Mouse (Mus musculus): ENCODE measurements at regions not wholly inside any gene's neighbourhood (a gene's known extent, or its start where the extent isn't known, plus 50 kb on each side); places are given as distances from the start of the nearest gene placed in this dataset.

GRCm38 (mm10) chr15:88325108-88325507, 275.0 kb upstream of the Zdhhc25 start:
- no peak for ATAC-seq (replicated peaks)
- Histone ChIP-seq H3K27me3 (no peaks in the 10 kb centered on the region; the same call in 1 of the 2 replicates), H3K9ac (replicated peaks) (no peak overlapping the region), H3K4me1 (peaks cover 11% of the 10 kb centered on the region), H3K36me3 (no peaks in the 10 kb centered on the region), H3K4me2 (replicated peaks) (no peak overlapping the region), H3K4me3 (no peak overlapping the region), H3K9me3 (no peaks in the 10 kb centered on the region), H3K27ac (replicated peaks) (no peak overlapping the region)
- 63% methylated on average over 6 of the region's 6 CpGs for WGBS

GRCm38 (mm10) chr15:88353206-88353605, 246.9 kb upstream of the Zdhhc25 start:
- WGBS = 96% methylated on average over 2 of the region's 2 CpGs
- no peaks in the 10 kb centered on the region for H3K27me3 ChIP-seq
- no peaks in the 10 kb centered on the region for H3K9me3 ChIP-seq
- H3K27ac ChIP-seq (replicated peaks) = no peak overlapping the region
- H3K36me3 ChIP-seq = no peaks in the 10 kb centered on the region
- no peak overlapping the region for H3K4me2 ChIP-seq (replicated peaks)
- no peak for ATAC-seq (replicated peaks)
- H3K9ac ChIP-seq (replicated peaks) = no peak overlapping the region
- no peaks in the 10 kb centered on the region for H3K4me1 ChIP-seq
- no peak overlapping the region for H3K4me3 ChIP-seq

GRCm38 (mm10) chr15:88360375-88361035, 239.6 kb upstream of the Zdhhc25 start:
- Histone ChIP-seq H3K4me1 (peaks cover 23% of the 10 kb centered on the region), H3K4me2 (replicated peaks) (no peak overlapping the region), H3K27ac (replicated peaks) (no peak overlapping the region; the same call in 1 of the 2 replicates), H3K9me3 (no peaks in the 10 kb centered on the region), H3K4me3 (no peak overlapping the region), H3K27me3 (no peaks in the 10 kb centered on the region), H3K9ac (replicated peaks) (no peak overlapping the region), H3K36me3 (no peaks in the 10 kb centered on the region)
- 14% methylated on average over 12 of the region's 12 CpGs for WGBS
- 0 out of 2 replicates have a peak, but pooled peaks have one; percentile 41 for ATAC-seq (replicated peaks)

GRCm38 (mm10) chr15:88361351-88361750, 238.8 kb upstream of the Zdhhc25 start:
- ATAC-seq (replicated peaks) = no peak
- Histone ChIP-seq H3K4me3 (no peak overlapping the region), H3K9ac (replicated peaks) (no peak overlapping the region), H3K4me1 (peaks cover 23% of the 10 kb centered on the region), H3K27ac (replicated peaks) (no peak overlapping the region), H3K27me3 (no peaks in the 10 kb centered on the region), H3K36me3 (no peaks in the 10 kb centered on the region), H3K4me2 (replicated peaks) (no peak overlapping the region), H3K9me3 (no peaks in the 10 kb centered on the region)
- 38% methylated on average over 5 of the region's 5 CpGs for WGBS

GRCm38 (mm10) chr15:88362966-88363365, 237.1 kb upstream of the Zdhhc25 start:
- no peak overlapping the region for H3K4me3 ChIP-seq
- no peaks in the 10 kb centered on the region for H3K36me3 ChIP-seq
- no peak overlapping the region for H3K4me2 ChIP-seq (replicated peaks)
- peaks cover 23% of the 10 kb centered on the region for H3K4me1 ChIP-seq
- H3K27ac ChIP-seq (replicated peaks) = no peak overlapping the region
- 83% methylated on average over 6 of the region's 6 CpGs for WGBS
- no peak overlapping the region for H3K9ac ChIP-seq (replicated peaks)
- ATAC-seq (replicated peaks) = no peak
- no peaks in the 10 kb centered on the region for H3K9me3 ChIP-seq
- no peaks in the 10 kb centered on the region for H3K27me3 ChIP-seq

GRCm38 (mm10) chr15:88370366-88370765, 229.7 kb upstream of the Zdhhc25 start:
- Histone ChIP-seq H3K27ac (replicated peaks) (no peak overlapping the region), H3K4me2 (replicated peaks) (no peak overlapping the region), H3K36me3 (no peaks in the 10 kb centered on the region), H3K9ac (replicated peaks) (no peak overlapping the region), H3K4me1 (peaks cover 7% of the 10 kb centered on the region; the same call in 1 of the 2 replicates), H3K27me3 (no peaks in the 10 kb centered on the region), H3K4me3 (no peak overlapping the region), H3K9me3 (no peaks in the 10 kb centered on the region)
- no peak for ATAC-seq (replicated peaks)
- 80% methylated on average over 5 of the region's 5 CpGs for WGBS

- no peak overlapping the region for H3K4me3 ChIP-seq
- WGBS = 41% methylated on average over 8 of the region's 8 CpGs
- H3K27ac ChIP-seq (replicated peaks) = no peak overlapping the region
- H3K9ac ChIP-seq (replicated peaks) = no peak overlapping the region
- H3K27me3 ChIP-seq = 0 out of 2 replicates have a peak, but pooled peaks cover 2% of the 10 kb centered on the region
- peaks cover 7% of the 10 kb centered on the region; the same call in 1 of the 2 replicates for H3K4me1 ChIP-seq
- no peak overlapping the region for H3K4me2 ChIP-seq (replicated peaks)
- H3K9me3 ChIP-seq = no peaks in the 10 kb centered on the region
- H3K36me3 ChIP-seq = no peaks in the 10 kb centered on the region
- ATAC-seq (replicated peaks) = no peak
These were observed 228.1 kb upstream of the Zdhhc25 start for GRCm38 (mm10) chr15:88372039-88372438.

GRCm38 (mm10) chr15:88373923-88374322, 226.2 kb upstream of the Zdhhc25 start:
- no peaks in the 10 kb centered on the region for H3K36me3 ChIP-seq
- H3K27ac ChIP-seq (replicated peaks) = no peak overlapping the region
- H3K4me1 ChIP-seq = peaks cover 9% of the 10 kb centered on the region
- H3K4me2 ChIP-seq (replicated peaks) = no peak overlapping the region
- 0 out of 2 replicates have a peak, but pooled peaks cover 2% of the 10 kb centered on the region for H3K27me3 ChIP-seq
- no peak overlapping the region for H3K4me3 ChIP-seq
- H3K9me3 ChIP-seq = no peaks in the 10 kb centered on the region
- H3K9ac ChIP-seq (replicated peaks) = no peak overlapping the region
- WGBS = 58% methylated on average over 6 of the region's 6 CpGs
- ATAC-seq (replicated peaks) = no peak

- peak; percentile 60 for ATAC-seq (replicated peaks)
- peaks cover 30% of the 10 kb centered on the region for H3K4me1 ChIP-seq
- H3K27me3 ChIP-seq = 0 out of 2 replicates have a peak, but pooled peaks cover 2% of the 10 kb centered on the region
- H3K4me3 ChIP-seq = no peak overlapping the region
- no peak overlapping the region for H3K9ac ChIP-seq (replicated peaks)
- H3K36me3 ChIP-seq = no peaks in the 10 kb centered on the region
- H3K4me2 ChIP-seq (replicated peaks) = no peak overlapping the region
- WGBS = 37% methylated on average over 7 of the region's 7 CpGs
- H3K9me3 ChIP-seq = no peaks in the 10 kb centered on the region
- H3K27ac ChIP-seq (replicated peaks) = peak overlapping the region; percentile 56
These were observed 220.8 kb upstream of the Zdhhc25 start for GRCm38 (mm10) chr15:88379342-88379741.

- ATAC-seq (replicated peaks) = peak; percentile 81
- Histone ChIP-seq H3K9ac (replicated peaks) (no peak overlapping the region), H3K9me3 (no peaks in the 10 kb centered on the region), H3K27ac (replicated peaks) (peak overlapping the region; percentile 56), H3K36me3 (no peaks in the 10 kb centered on the region), H3K4me2 (replicated peaks) (no peak overlapping the region), H3K4me3 (no peak overlapping the region), H3K27me3 (0 out of 2 replicates have a peak, but pooled peaks cover 2% of the 10 kb centered on the region), H3K4me1 (peaks cover 30% of the 10 kb centered on the region)
- WGBS = 3% methylated on average over 6 of the region's 6 CpGs
These were observed 220.0 kb upstream of the Zdhhc25 start for GRCm38 (mm10) chr15:88379951-88380623.

GRCm38 (mm10) chr15:88381419-88381818, 218.7 kb upstream of the Zdhhc25 start:
- H3K27ac ChIP-seq (replicated peaks) = no peak overlapping the region
- WGBS = 31% methylated on average over 10 of the region's 10 CpGs
- H3K36me3 ChIP-seq = no peaks in the 10 kb centered on the region
- H3K4me1 ChIP-seq = peaks cover 35% of the 10 kb centered on the region
- no peaks in the 10 kb centered on the region for H3K9me3 ChIP-seq
- no peak overlapping the region for H3K4me3 ChIP-seq
- H3K9ac ChIP-seq (replicated peaks) = no peak overlapping the region
- no peak overlapping the region for H3K4me2 ChIP-seq (replicated peaks)
- ATAC-seq (replicated peaks) = no peak
- 0 out of 2 replicates have a peak, but pooled peaks cover under 1% of the 10 kb centered on the region for H3K27me3 ChIP-seq

GRCm38 (mm10) chr15:88385943-88386342, 214.2 kb upstream of the Zdhhc25 start:
- H3K9me3 ChIP-seq = no peaks in the 10 kb centered on the region
- peaks cover 20% of the 10 kb centered on the region for H3K4me1 ChIP-seq

More at GRCm38 (mm10) chr15:88385943-88386342, 214.2 kb upstream of the Zdhhc25 start:
- H3K4me2 ChIP-seq (replicated peaks) = no peak overlapping the region
- no peaks in the 10 kb centered on the region for H3K27me3 ChIP-seq
- WGBS = 40% methylated on average over 2 of the region's 2 CpGs
- no peak overlapping the region for H3K9ac ChIP-seq (replicated peaks)
- no peak for ATAC-seq (replicated peaks)
- no peak overlapping the region for H3K27ac ChIP-seq (replicated peaks)
- H3K4me3 ChIP-seq = no peak overlapping the region
- no peaks in the 10 kb centered on the region for H3K36me3 ChIP-seq

All from forebrain, embryonic 15.5 days (tissue).